Mouse (Mus musculus): ENCODE measurements at regions not wholly inside any gene's neighbourhood (a gene's known extent, or its start where the extent isn't known, plus 50 kb on each side); places are given as distances from the start of the nearest gene placed in this dataset.

- Histone ChIP-seq H3K4me1 (ENCODE audit: control insufficient read depth, insufficient read depth, low read length) (peaks cover 7% of the 10 kb centered on the region), H3K4me3 (ENCODE audit: insufficient read depth, low read length) (no peak overlapping the region), H3K27ac (ENCODE audit: insufficient read depth, low read length) (peak overlapping the region; percentile 11)
- no peak for TF ChIP-seq CTCF (IDR thresholded peaks at IDR 0.05; ENCODE audit: borderline replicate concordance, insufficient read depth, low read length)
- TF ChIP-seq POLR2A (IDR thresholded peaks at IDR 0.05; ENCODE audit: low read depth, low read length): no peak
Measured at GRCm38 (mm10) chr9:79037054-79037453, 421.7 kb downstream of the Cd109 start.

- TF ChIP-seq POLR2A (IDR thresholded peaks at IDR 0.05; ENCODE audit: low read depth, low read length) (no peak), CTCF (IDR thresholded peaks at IDR 0.05; ENCODE audit: borderline replicate concordance, insufficient read depth, low read length) (no peak)
Measured at GRCm38 (mm10) chr9:79038971-79039370, 423.6 kb downstream of the Cd109 start.

GRCm38 (mm10) chr9:79044344-79044743 is 429.0 kb downstream of the Cd109 start:
- Histone ChIP-seq H3K27ac (ENCODE audit: insufficient read depth, low read length) (no peak overlapping the region), H3K4me1 (ENCODE audit: control insufficient read depth, insufficient read depth, low read length) (no peaks in the 10 kb centered on the region; the same call in 1 of the 2 replicates), H3K4me3 (ENCODE audit: insufficient read depth, low read length) (no peak overlapping the region)
- no peak for TF ChIP-seq CTCF (IDR thresholded peaks at IDR 0.05; ENCODE audit: borderline replicate concordance, insufficient read depth, low read length)
- TF ChIP-seq POLR2A (IDR thresholded peaks at IDR 0.05; ENCODE audit: low read depth, low read length): no peak

More at GRCm38 (mm10) chr9:79038971-79039370, 423.6 kb downstream of the Cd109 start:
- no peak overlapping the region for H3K4me3 ChIP-seq (ENCODE audit: insufficient read depth, low read length)
- H3K27ac ChIP-seq (ENCODE audit: insufficient read depth, low read length): no peak overlapping the region
- peaks cover 7% of the 10 kb centered on the region for H3K4me1 ChIP-seq (ENCODE audit: control insufficient read depth, insufficient read depth, low read length)

- Histone ChIP-seq H3K4me3 (ENCODE audit: insufficient read depth, low read length) (no peak overlapping the region), H3K4me1 (ENCODE audit: control insufficient read depth, insufficient read depth, low read length) (no peaks in the 10 kb centered on the region; the same call in 1 of the 2 replicates), H3K27ac (ENCODE audit: insufficient read depth, low read length) (no peak overlapping the region)
- no peak for TF ChIP-seq CTCF (IDR thresholded peaks at IDR 0.05; ENCODE audit: borderline replicate concordance, insufficient read depth, low read length)
- TF ChIP-seq POLR2A (IDR thresholded peaks at IDR 0.05; ENCODE audit: low read depth, low read length): no peak
Measured at GRCm38 (mm10) chr9:79045314-79045713, 430.0 kb downstream of the Cd109 start.

GRCm38 (mm10) chr9:79071961-79072360 is 456.6 kb downstream of the Cd109 start:
- Histone ChIP-seq H3K27ac (ENCODE audit: insufficient read depth, low read length) (no peak overlapping the region; the same call in 1 of the 2 replicates), H3K4me3 (ENCODE audit: insufficient read depth, low read length) (no peak overlapping the region), H3K4me1 (ENCODE audit: control insufficient read depth, insufficient read depth, low read length) (no peaks in the 10 kb centered on the region)
- no peak for TF ChIP-seq CTCF (IDR thresholded peaks at IDR 0.05; ENCODE audit: borderline replicate concordance, insufficient read depth, low read length)
- no peak for TF ChIP-seq POLR2A (IDR thresholded peaks at IDR 0.05; ENCODE audit: low read depth, low read length)

GRCm38 (mm10) chr9:79109611-79110010 is 494.3 kb downstream of the Cd109 start:
- Histone ChIP-seq H3K4me3 (ENCODE audit: insufficient read depth, low read length) (no peak overlapping the region), H3K27ac (ENCODE audit: insufficient read depth, low read length) (no peak overlapping the region; the same call in 1 of the 2 replicates), H3K4me1 (ENCODE audit: control insufficient read depth, insufficient read depth, low read length) (no peaks in the 10 kb centered on the region)
- no peak for TF ChIP-seq CTCF (IDR thresholded peaks at IDR 0.05; ENCODE audit: borderline replicate concordance, insufficient read depth, low read length)
- no peak for TF ChIP-seq POLR2A (IDR thresholded peaks at IDR 0.05; ENCODE audit: low read depth, low read length)

GRCm38 (mm10) chr9:79111326-79111725 is 496.0 kb downstream of the Cd109 start:
- Histone ChIP-seq H3K27ac (ENCODE audit: insufficient read depth, low read length) (no peak overlapping the region), H3K4me1 (ENCODE audit: control insufficient read depth, insufficient read depth, low read length) (no peaks in the 10 kb centered on the region)
- TF ChIP-seq CTCF (IDR thresholded peaks at IDR 0.05; ENCODE audit: borderline replicate concordance, insufficient read depth, low read length) (no peak), POLR2A (IDR thresholded peaks at IDR 0.05; ENCODE audit: low read depth, low read length) (no peak)

GRCm38 (mm10) chr9:79140970-79141369 is 525.6 kb downstream of the Cd109 start:
- H3K27ac ChIP-seq (ENCODE audit: insufficient read depth, low read length): no peak overlapping the region; the same call in 1 of the 2 replicates
- TF ChIP-seq POLR2A (IDR thresholded peaks at IDR 0.05; ENCODE audit: low read depth, low read length): no peak
- TF ChIP-seq CTCF (IDR thresholded peaks at IDR 0.05; ENCODE audit: borderline replicate concordance, insufficient read depth, low read length): no peak
- no peaks in the 10 kb centered on the region for H3K4me1 ChIP-seq (ENCODE audit: control insufficient read depth, insufficient read depth, low read length)
- H3K4me3 ChIP-seq (ENCODE audit: insufficient read depth, low read length): no peak overlapping the region

More at GRCm38 (mm10) chr9:79111326-79111725, 496.0 kb downstream of the Cd109 start:
- no peak overlapping the region for H3K4me3 ChIP-seq (ENCODE audit: insufficient read depth, low read length)

- Histone ChIP-seq H3K27ac (ENCODE audit: insufficient read depth, low read length) (no peak overlapping the region; the same call in 1 of the 2 replicates), H3K4me3 (ENCODE audit: insufficient read depth, low read length) (no peak overlapping the region), H3K4me1 (ENCODE audit: control insufficient read depth, insufficient read depth, low read length) (no peaks in the 10 kb centered on the region)
- TF ChIP-seq POLR2A (IDR thresholded peaks at IDR 0.05; ENCODE audit: low read depth, low read length): no peak
- no peak for TF ChIP-seq CTCF (IDR thresholded peaks at IDR 0.05; ENCODE audit: borderline replicate concordance, insufficient read depth, low read length)
Measured at GRCm38 (mm10) chr9:79146004-79146403, 530.7 kb downstream of the Cd109 start.

GRCm38 (mm10) chr9:79165596-79165995 is 550.2 kb downstream of the Cd109 start:
- Histone ChIP-seq H3K27ac (ENCODE audit: insufficient read depth, low read length) (peak overlapping the region; percentile 65), H3K4me3 (ENCODE audit: insufficient read depth, low read length) (no peak overlapping the region), H3K4me1 (ENCODE audit: control insufficient read depth, insufficient read depth, low read length) (no peaks in the 10 kb centered on the region)
- TF ChIP-seq POLR2A (IDR thresholded peaks at IDR 0.05; ENCODE audit: low read depth, low read length) (no peak), CTCF (IDR thresholded peaks at IDR 0.05; ENCODE audit: borderline replicate concordance, insufficient read depth, low read length) (no peak)

All from embryonic fibroblast, embryonic 13.5 days (primary cell).